7 mouse cellular contexts compared by ENCODE assay signal in genomic region chr11:121228129-121229017, GRCm38 (mm10). TPM values are rescaled to one million over a fixed set of nuclear protein-coding genes. Genes with fewer than 3 reads are reported as not detected.
A peak's percentile ranks its signal among the peaks of the same experiment; 100 is the strongest.
DNase-seq lines count a peak whose midpoint lies in the region; ATAC-seq and TF ChIP-seq lines count a peak whose summit lies in the region.

No protein-coding gene starts in this region.

- TF ChIP-seq CTCF in testis, adult 2 months (IDR thresholded peaks at IDR 0.05; ENCODE audit: control insufficient read depth, insufficient read depth, insufficient replicate concordance, low read depth, low read length) = no peak

- no peaks in the 10 kb centered on the region for H3K27me3 ChIP-seq in testis, adult 2 months (ENCODE audit: control insufficient read depth, insufficient read depth, low read length)
- H3K27me3 ChIP-seq in forebrain, embryonic 11.5 days (ENCODE audit: control insufficient read depth, insufficient read depth, low read length) = no peaks in the 10 kb centered on the region
- H3K27me3 ChIP-seq in limb, embryonic 15.5 days = no peaks in the 10 kb centered on the region
- no peaks in the 10 kb centered on the region for H3K27me3 ChIP-seq in neural tube, embryonic 11.5 days (ENCODE audit: control insufficient read depth, insufficient read depth, low read length)

- no peak for DNase-seq in testis, postnatal 10 days (ENCODE audit: low spot score)
- no peak for DNase-seq in forebrain, embryonic 11.5 days (ENCODE audit: low spot score)
- DNase-seq in neural tube, embryonic 11.5 days (ENCODE audit: low spot score) = no peak
- no peak for DNase-seq in left cerebral cortex, adult 11 months (ENCODE audit: low spot score)
- no peak for DNase-seq in urinary bladder, postnatal 25 days (ENCODE audit: low spot score)

- no peak; the same call in 1 of the 2 replicates for ATAC-seq in forebrain, embryonic 11.5 days (replicated peaks; ENCODE audit: low FRiP score)
- ATAC-seq in limb, embryonic 15.5 days (ENCODE audit: insufficient number of reproducible peaks, low FRiP score, low TSS enrichment, low read depth) = no peak
- 0 out of 2 replicates have a peak, but pooled peaks have one; percentile 23 for ATAC-seq in neural tube, embryonic 11.5 days (ENCODE audit: insufficient read depth, low FRiP score, low TSS enrichment)

- H3K36me3 ChIP-seq in testis, adult 2 months (ENCODE audit: control insufficient read depth, insufficient read depth, low read length) = no peaks in the 10 kb centered on the region
- H3K36me3 ChIP-seq in forebrain, embryonic 11.5 days (ENCODE audit: control insufficient read depth, insufficient read depth, low read length) = no peaks in the 10 kb centered on the region; the same call in 1 of the 2 replicates
- peaks cover 40% of the 10 kb centered on the region for H3K36me3 ChIP-seq in limb, embryonic 15.5 days
- H3K36me3 ChIP-seq in neural tube, embryonic 11.5 days (ENCODE audit: control insufficient read depth, insufficient read depth, low read length) = peaks cover 5% of the 10 kb centered on the region; the same call in 1 of the 2 replicates

- H3K9ac ChIP-seq in forebrain, embryonic 11.5 days (ENCODE audit: low read length) = peak overlapping the region; percentile 71
- H3K9ac ChIP-seq in limb, embryonic 15.5 days = peak overlapping the region; percentile 35
- H3K9ac ChIP-seq in neural tube, embryonic 11.5 days (ENCODE audit: low read length) = peak overlapping the region; percentile 62

- no peaks in the 10 kb centered on the region for H3K9me3 ChIP-seq in forebrain, embryonic 11.5 days (ENCODE audit: control insufficient read depth, low read length)
- no peaks in the 10 kb centered on the region for H3K9me3 ChIP-seq in limb, embryonic 15.5 days
- H3K9me3 ChIP-seq in neural tube, embryonic 11.5 days (ENCODE audit: control insufficient read depth, low read length) = no peaks in the 10 kb centered on the region

- WGBS in forebrain, embryonic 11.5 days = 31% methylated on average over 21 of the region's 21 CpGs
- WGBS in limb, embryonic 15.5 days = 21% methylated on average over 21 of the region's 21 CpGs
- 37% methylated on average over 21 of the region's 21 CpGs for WGBS in neural tube, embryonic 11.5 days

- no peak for TF ChIP-seq POLR2A in testis, adult 2 months (IDR thresholded peaks at IDR 0.05; ENCODE audit: control insufficient read depth, low read depth, low read length)

- H3K27ac ChIP-seq in testis, adult 2 months (ENCODE audit: control insufficient read depth, insufficient read depth, low read depth, low read length) = no peak overlapping the region; the same call in 1 of the 2 replicates
- no peak overlapping the region for H3K27ac ChIP-seq in forebrain, embryonic 11.5 days (ENCODE audit: low read depth, low read length)
- peak overlapping the region; percentile 82 for H3K27ac ChIP-seq in limb, embryonic 15.5 days
- no peak overlapping the region for H3K27ac ChIP-seq in neural tube, embryonic 11.5 days (ENCODE audit: low read depth, low read length)

- peak overlapping the region; percentile 89 for H3K4me2 ChIP-seq in forebrain, embryonic 11.5 days (ENCODE audit: low read depth, low read length, severe bottlenecking)
- H3K4me2 ChIP-seq in limb, embryonic 15.5 days = peak overlapping the region; percentile 72
- peak overlapping the region; percentile 87 for H3K4me2 ChIP-seq in neural tube, embryonic 11.5 days (ENCODE audit: low read depth)

- H3K4me3 ChIP-seq in testis, adult 2 months (ENCODE audit: control insufficient read depth, low read depth, low read length) = peak overlapping the region; percentile 89
- peak overlapping the region; percentile 74 for H3K4me3 ChIP-seq in forebrain, embryonic 11.5 days (ENCODE audit: low read depth, low read length)
- peak overlapping the region; percentile 61 for H3K4me3 ChIP-seq in limb, embryonic 15.5 days
- peak overlapping the region; percentile 52 for H3K4me3 ChIP-seq in neural tube, embryonic 11.5 days (ENCODE audit: low read depth, low read length)

- peaks cover 4% of the 10 kb centered on the region; the same call in 1 of the 2 replicates for H3K4me1 ChIP-seq in testis, adult 2 months (ENCODE audit: control insufficient read depth, insufficient read depth, low read length)
- peaks cover 5% of the 10 kb centered on the region; the same call in 1 of the 2 replicates for H3K4me1 ChIP-seq in forebrain, embryonic 11.5 days (replicated peaks; ENCODE audit: control insufficient read depth, insufficient read depth, low read length)
- peaks cover 22% of the 10 kb centered on the region for H3K4me1 ChIP-seq in limb, embryonic 15.5 days
- H3K4me1 ChIP-seq in neural tube, embryonic 11.5 days (ENCODE audit: control insufficient read depth, insufficient read depth, low read length) = peaks cover 13% of the 10 kb centered on the region

RNA-seq across cellular contexts. Expression of gene Cybc1, which starts 0.7 kb away (rescaled TPM):
- 7.8 and 8.7 TPM in 2 replicates for polyA plus RNA-seq in testis, adult 2 months (2012; rRNA removed)
- polyA plus RNA-seq in forebrain, embryonic 11.5 days (2014; fragmentation: Nextera tagmentation; extraction: Ambion mirVana) = 31.7 and 39.2 TPM in 2 replicates
- polyA plus RNA-seq in limb, embryonic 15.5 days (2015; fragmentation: Nextera tagmentation; extraction: Ambion mirVana) = 43.4 and 44.7 TPM in 2 replicates
- 42.3 and 45.7 TPM in 2 replicates for polyA plus RNA-seq in neural tube, embryonic 11.5 days (2014; fragmentation: Nextera tagmentation; extraction: Ambion mirVana)

RNA-seq across cellular contexts. Expression of gene Narf, which starts 8.7 kb away (rescaled TPM):
- 8.2 and 8.9 TPM in 2 replicates for polyA plus RNA-seq in testis, adult 2 months (2012; rRNA removed)
- polyA plus RNA-seq in forebrain, embryonic 11.5 days (2014; fragmentation: Nextera tagmentation; extraction: Ambion mirVana) = 58.9 and 70.1 TPM in 2 replicates
- 54.9 and 56.7 TPM in 2 replicates for polyA plus RNA-seq in limb, embryonic 15.5 days (2015; fragmentation: Nextera tagmentation; extraction: Ambion mirVana)
- polyA plus RNA-seq in neural tube, embryonic 11.5 days (2014; fragmentation: Nextera tagmentation; extraction: Ambion mirVana) = 77.8 and 87.0 TPM in 2 replicates

RNA-seq across cellular contexts. Expression of gene Ogfod3, which starts 23.9 kb away (rescaled TPM):
- polyA plus RNA-seq in testis, adult 2 months (2012; rRNA removed) = 2.7 and 3.1 TPM in 2 replicates
- polyA plus RNA-seq in forebrain, embryonic 11.5 days (2014; fragmentation: Nextera tagmentation; extraction: Ambion mirVana) = 20.3 and 20.5 TPM in 2 replicates
- polyA plus RNA-seq in limb, embryonic 15.5 days (2015; fragmentation: Nextera tagmentation; extraction: Ambion mirVana) = 21.5 and 24.8 TPM in 2 replicates
- polyA plus RNA-seq in neural tube, embryonic 11.5 days (2014; fragmentation: Nextera tagmentation; extraction: Ambion mirVana) = 17.8 and 19.8 TPM in 2 replicates

RNA-seq across cellular contexts. Expression of gene Hexdc, which starts 24.1 kb away (rescaled TPM):
- polyA plus RNA-seq in testis, adult 2 months (2012; rRNA removed) = 5.2 and 6.0 TPM in 2 replicates
- 7.3 and 7.8 TPM in 2 replicates for polyA plus RNA-seq in forebrain, embryonic 11.5 days (2014; fragmentation: Nextera tagmentation; extraction: Ambion mirVana)
- polyA plus RNA-seq in limb, embryonic 15.5 days (2015; fragmentation: Nextera tagmentation; extraction: Ambion mirVana) = 9.0 and 9.6 TPM in 2 replicates
- polyA plus RNA-seq in neural tube, embryonic 11.5 days (2014; fragmentation: Nextera tagmentation; extraction: Ambion mirVana) = 7.0 and 7.6 TPM in 2 replicates

RNA-seq across cellular contexts. Expression of gene Foxk2, which starts 31.4 kb away (rescaled TPM):
- 78.5 and 80.0 TPM in 2 replicates for polyA plus RNA-seq in testis, adult 2 months (2012; rRNA removed)
- polyA plus RNA-seq in forebrain, embryonic 11.5 days (2014; fragmentation: Nextera tagmentation; extraction: Ambion mirVana) = 16.4 and 21.8 TPM in 2 replicates
- polyA plus RNA-seq in limb, embryonic 15.5 days (2015; fragmentation: Nextera tagmentation; extraction: Ambion mirVana) = 6.2 and 7.2 TPM in 2 replicates
- 18.7 and 20.6 TPM in 2 replicates for polyA plus RNA-seq in neural tube, embryonic 11.5 days (2014; fragmentation: Nextera tagmentation; extraction: Ambion mirVana)
